Mouse (Mus musculus) hindbrain, embryonic 15.5 days (tissue): ENCODE measurements at regions not wholly inside any gene's neighbourhood (a gene's known extent, or its start where the extent isn't known, plus 50 kb on each side); places are given as distances from the start of the nearest gene placed in this dataset.
"Not testable (repeated sequence)": the region's sequence is repeated elsewhere in the genome, so short reads cannot be mapped to it uniquely, and the experiment has no call there.

Experiments
- ATAC-seq: fragments of 200-750 bp; cut with Nextera tagmentation; 2 replicates; pipeline ENCODE4 v1.8.0; 2017; ENCODE audit warnings: low read depth, moderate number of reproducible peaks, moderate TSS enrichment; ENCODE audit not compliant: low FRiP score
- H3K27ac ChIP-seq: fragments of 300-500 bp; sonication (generic); replicated peaks from 2 replicates; pipeline ENCODE4 v1.5.1; 2015; ENCODE audit warnings: mild to moderate bottlenecking, inconsistent platforms
- H3K27me3 ChIP-seq: fragments of 300-500 bp; sonication (generic); 2 replicates; pipeline ENCODE4 v1.6.1; 2015; ENCODE audit warnings: control low read depth, inconsistent platforms
- H3K36me3 ChIP-seq: fragments of 300-500 bp; sonication (generic); 2 replicates; pipeline ENCODE4 v1.6.1; 2015; ENCODE audit warnings: control low read depth, inconsistent platforms
- H3K4me1 ChIP-seq: fragments of 300-500 bp; sonication (generic); replicated peaks from 2 replicates; pipeline ENCODE4 v1.6.1; 2015; ENCODE audit warnings: control low read depth, inconsistent platforms
- H3K4me2 ChIP-seq: fragments of 300-500 bp; sonication (generic); 2 replicates; pipeline ENCODE4 v1.6.1; 2015; ENCODE audit warnings: moderate library complexity, mild to moderate bottlenecking, inconsistent platforms
- H3K4me3 ChIP-seq: fragments of 300-500 bp; sonication (generic); 2 replicates; pipeline ENCODE4 v1.5.1; 2015; ENCODE audit warnings: mild to moderate bottlenecking, inconsistent platforms
- H3K9ac ChIP-seq: fragments of 300-500 bp; sonication (generic); 2 replicates; pipeline ENCODE4 v1.6.1; 2015; ENCODE audit warnings: inconsistent platforms
- H3K9me3 ChIP-seq: fragments of 300-500 bp; sonication (generic); 2 replicates; pipeline ENCODE4 v1.6.1; 2016; ENCODE audit warnings: control low read depth, inconsistent platforms
- WGBS: fragments of 180-500 bp; shearing (Covaris S2); methylation state at CpG from one replicate; pipeline ENCODE4 v1.1.7; 2015; 5-methylcytosine and 5-hydroxymethylcytosine counted together

DNA sequence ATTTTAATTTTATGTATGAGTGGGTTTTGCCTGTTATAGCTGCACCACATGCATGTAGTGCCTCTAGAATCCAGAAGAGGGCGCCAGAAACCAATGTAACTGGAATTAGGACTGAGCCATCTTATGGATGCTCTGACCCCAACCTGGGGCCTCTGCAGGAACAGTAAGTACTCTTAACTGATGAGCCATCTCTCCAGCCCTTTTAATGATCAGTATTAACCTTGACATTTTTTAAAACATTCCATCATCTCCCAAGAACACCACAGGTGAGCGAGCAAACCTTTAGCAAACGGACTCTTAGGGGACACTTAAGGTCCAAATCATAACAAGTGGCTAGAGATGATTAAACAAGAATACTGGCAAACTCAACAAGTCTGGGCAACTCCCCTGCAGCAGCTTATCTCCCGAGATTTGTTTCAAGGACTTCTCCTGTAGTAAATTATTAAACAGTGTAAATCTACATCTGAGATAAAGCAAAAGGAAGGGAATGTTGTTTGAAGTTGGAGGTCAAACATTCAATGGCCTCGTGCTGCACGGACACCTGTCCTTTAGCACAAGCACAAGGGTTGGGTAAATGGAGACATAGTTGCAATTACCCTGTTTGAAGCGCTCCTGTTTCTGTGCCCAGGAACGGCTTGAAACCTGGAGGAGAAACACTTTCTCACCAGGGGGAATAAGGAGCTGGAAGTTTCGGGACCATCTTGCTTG, 75.9 kb upstream of the Cpsf6 start:
- 76% methylated on average over 9 of the region's 9 CpGs for WGBS
- Histone ChIP-seq H3K4me3 (no peak overlapping the region), H3K36me3 (no peaks in the 10 kb centered on the region), H3K9ac (no peak overlapping the region), H3K4me1 (peaks cover 5% of the 10 kb centered on the region; the same call in 1 of the 2 replicates), H3K27me3 (no peaks in the 10 kb centered on the region), H3K4me2 (no peak overlapping the region), H3K27ac (no peak overlapping the region), H3K9me3 (no peaks in the 10 kb centered on the region)
- ATAC-seq, result no peak

DNA sequence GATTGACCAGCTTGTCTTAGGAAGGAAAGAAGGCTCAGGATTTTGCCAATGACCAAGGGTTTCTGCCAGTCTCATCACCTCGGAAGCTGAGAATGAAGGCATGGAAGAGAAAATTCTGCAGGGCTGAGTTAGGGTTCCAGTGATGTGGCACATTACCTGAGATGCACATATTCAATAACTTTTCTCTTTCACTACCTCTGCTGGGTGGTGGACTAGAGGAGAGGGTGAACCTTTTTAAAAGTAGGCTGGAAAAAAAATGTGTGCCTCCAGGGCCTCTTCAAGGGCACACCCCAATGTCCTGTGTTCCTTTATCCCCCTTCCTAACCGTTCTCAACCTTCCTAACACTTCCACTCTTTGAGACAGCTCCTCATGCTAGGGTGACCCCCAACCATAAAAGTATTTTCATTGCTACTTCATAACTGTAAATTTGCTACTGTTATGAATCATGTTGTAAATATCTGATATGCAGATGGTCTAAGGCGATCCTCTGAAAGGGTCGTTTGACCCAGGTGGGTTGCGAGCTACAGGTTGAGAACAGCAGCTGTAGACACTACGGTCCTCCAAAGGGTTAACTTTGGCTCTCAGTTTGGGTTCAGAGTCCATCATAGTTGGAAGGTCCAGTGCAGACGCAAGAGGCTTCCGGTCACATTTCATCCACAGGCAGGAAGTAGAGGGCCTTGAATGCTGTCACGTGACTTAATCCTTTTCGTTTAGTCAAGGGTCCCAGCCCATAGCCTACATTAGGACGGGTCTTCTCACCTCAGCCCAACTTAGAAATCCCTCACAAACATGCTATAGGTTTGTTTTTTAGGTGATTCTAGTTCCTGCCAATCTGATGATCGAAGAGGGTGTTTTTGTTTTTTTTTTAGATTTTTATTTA, 75.1 kb upstream of the Cpsf6 start:
- Histone ChIP-seq H3K27me3 (no peaks in the 10 kb centered on the region), H3K36me3 (no peaks in the 10 kb centered on the region), H3K9ac (no peak overlapping the region), H3K4me2 (no peak overlapping the region), H3K27ac (no peak overlapping the region), H3K4me1 (peaks cover 5% of the 10 kb centered on the region; the same call in 1 of the 2 replicates), H3K4me3 (no peak overlapping the region), H3K9me3 (no peaks in the 10 kb centered on the region)
- no peak for ATAC-seq
- WGBS, result 75% methylated on average over 12 of the region's 12 CpGs

DNA sequence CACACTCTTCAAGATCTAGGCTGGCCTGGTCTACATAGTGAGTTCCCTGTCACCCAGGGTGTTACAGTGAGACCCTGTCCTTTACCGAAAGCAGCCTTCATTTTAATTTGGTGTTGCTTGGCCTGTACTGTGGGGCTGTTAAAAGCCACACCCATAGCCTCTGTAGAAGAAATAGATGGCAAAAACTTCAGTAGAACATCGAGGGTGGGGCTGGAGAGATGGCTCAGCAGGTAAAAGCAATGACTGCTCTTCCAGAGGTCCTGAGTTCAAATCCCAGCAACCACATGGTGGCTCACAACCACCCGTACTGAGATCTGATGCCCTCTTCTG, 74.3 kb upstream of the Cpsf6 start:
- ATAC-seq, result no peak
- H3K27me3 ChIP-seq, result no peaks in the 10 kb centered on the region
- no peaks in the 10 kb centered on the region for H3K36me3 ChIP-seq
- no peaks in the 10 kb centered on the region for H3K9me3 ChIP-seq
- H3K4me2 ChIP-seq, result no peak overlapping the region
- H3K27ac ChIP-seq, result no peak overlapping the region
- 91% methylated on average over 3 of the region's 3 CpGs for WGBS
- H3K4me1 ChIP-seq, result peaks cover 5% of the 10 kb centered on the region; the same call in 1 of the 2 replicates
- H3K4me3 ChIP-seq, result no peak overlapping the region
- no peak overlapping the region for H3K9ac ChIP-seq

DNA sequence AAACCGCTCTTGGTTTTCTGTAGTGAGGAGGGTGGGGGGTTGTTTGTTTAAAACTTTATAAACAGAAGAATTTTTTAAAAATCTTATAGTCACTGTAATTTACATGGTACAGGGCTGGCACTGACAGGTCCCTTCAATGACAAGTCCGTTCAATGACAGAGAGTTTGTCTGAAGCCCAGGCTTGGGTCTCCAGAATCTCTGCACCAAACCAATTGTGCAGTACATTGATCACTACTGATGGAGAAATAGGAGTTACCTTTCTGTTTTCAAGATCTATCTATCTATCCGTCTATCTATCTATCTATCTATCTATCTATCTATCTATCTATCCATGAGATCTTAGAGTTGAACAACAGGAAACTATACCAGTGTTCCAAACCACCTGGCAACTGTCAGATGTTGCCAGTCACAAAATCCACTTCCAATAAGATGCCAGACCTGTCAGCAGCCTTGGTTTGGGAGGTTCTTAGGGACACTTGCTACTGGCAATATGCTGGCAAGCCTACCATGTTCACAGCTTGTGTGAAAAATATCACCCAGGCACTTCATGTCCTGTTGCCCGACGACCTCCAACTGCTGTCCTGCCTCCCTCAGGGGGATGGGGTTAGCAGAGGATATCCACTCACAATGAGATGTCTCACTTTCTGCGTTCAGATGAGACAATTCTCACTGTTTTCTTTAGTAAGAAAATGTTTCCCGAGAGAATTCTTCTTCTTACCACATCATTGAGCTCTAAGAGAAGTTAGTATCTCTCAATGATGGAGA, 73.8 kb upstream of the Cpsf6 start:
- Histone ChIP-seq H3K4me1 (peaks cover 5% of the 10 kb centered on the region; the same call in 1 of the 2 replicates), H3K27ac (no peak overlapping the region), H3K4me2 (no peak overlapping the region), H3K4me3 (no peak overlapping the region), H3K9me3 (no peaks in the 10 kb centered on the region), H3K27me3 (no peaks in the 10 kb centered on the region), H3K9ac (no peak overlapping the region), H3K36me3 (no peaks in the 10 kb centered on the region)
- 89% methylated on average over 7 of the region's 7 CpGs for WGBS
- ATAC-seq, result no peak

DNA sequence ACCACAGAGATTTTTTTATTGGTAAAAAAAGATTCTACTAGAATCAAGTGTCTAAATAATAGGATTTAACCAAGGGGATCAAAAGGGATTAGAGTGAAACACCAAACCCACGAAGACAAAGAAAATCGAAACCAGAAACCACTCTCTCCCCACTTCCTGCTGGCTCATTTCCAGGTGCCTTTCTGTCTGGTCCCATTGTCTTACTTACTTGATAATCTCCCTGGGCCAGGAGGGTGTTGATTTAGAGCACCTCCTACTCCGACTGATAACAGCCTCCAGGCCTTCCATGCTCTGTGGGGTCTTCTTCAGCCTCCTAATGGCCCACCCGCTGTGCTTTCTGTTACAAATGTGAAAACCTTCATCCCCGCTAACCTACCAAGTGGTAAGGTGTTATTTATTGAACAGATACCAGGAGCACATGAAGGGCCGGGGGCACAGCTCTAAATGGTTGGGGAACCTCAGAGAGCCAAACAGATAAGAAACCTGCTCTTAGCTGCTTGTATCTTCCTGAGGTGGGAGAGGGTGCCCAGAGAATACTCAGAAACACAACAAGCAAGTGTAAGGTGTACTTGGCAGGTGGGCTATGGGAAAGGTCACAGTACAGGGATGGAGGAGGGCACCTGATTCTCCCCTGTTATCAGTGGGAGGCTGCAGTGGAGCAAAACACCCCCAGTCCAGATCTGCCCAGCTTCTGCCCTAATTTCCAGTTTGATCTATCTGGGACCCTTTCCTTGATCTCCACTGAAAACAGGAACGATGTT, 72.6 kb upstream of the Cpsf6 start:
- Histone ChIP-seq H3K27ac (no peak overlapping the region), H3K4me3 (no peak overlapping the region), H3K4me2 (no peak overlapping the region), H3K9me3 (no peaks in the 10 kb centered on the region), H3K4me1 (peaks cover 2% of the 10 kb centered on the region; the same call in 1 of the 2 replicates), H3K36me3 (no peaks in the 10 kb centered on the region), H3K9ac (no peak overlapping the region), H3K27me3 (no peaks in the 10 kb centered on the region)
- ATAC-seq, result no peak
- 50% methylated on average over 7 of the region's 7 CpGs for WGBS

DNA sequence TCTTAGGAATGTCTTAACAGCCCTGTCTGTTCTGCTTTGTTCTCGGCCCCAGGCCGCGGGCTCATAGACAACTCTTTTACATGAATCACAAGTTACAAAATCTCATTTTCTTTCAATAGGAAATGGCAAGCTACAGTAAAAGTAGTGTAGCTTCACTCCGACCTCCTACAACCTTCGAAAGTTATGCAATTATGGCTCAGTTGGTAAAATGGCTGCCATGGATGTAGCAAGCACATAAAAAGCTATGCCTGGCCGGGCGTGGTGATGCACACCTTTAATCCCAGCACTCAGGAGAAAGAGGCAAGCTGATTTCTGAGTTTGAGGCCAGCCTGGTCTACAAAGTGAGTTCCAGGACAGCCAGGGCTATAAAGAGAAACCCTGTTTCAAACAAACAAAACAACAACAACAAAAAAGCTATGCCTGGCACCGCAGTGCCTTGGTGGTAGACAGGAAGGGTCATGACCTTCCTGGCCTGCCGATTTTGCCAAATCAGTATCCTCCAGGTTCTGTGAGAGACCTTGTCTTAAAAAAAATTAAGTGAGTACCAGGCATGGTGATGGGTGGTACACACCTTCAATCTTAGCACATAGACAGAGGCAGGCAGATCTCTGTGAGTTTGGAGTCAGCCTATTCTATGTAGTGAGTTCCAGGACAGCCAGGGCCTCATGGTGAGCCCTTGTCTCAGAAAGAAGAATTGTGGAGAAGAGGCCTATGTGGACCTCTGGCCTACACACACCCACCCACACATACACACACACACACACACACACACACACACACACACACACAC, 71.8 kb upstream of the Cpsf6 start:
- no peak overlapping the region for H3K27ac ChIP-seq
- H3K9me3 ChIP-seq, result no peaks in the 10 kb centered on the region
- no peaks in the 10 kb centered on the region for H3K27me3 ChIP-seq
- no peaks in the 10 kb centered on the region for H3K36me3 ChIP-seq
- no peak overlapping the region for H3K4me3 ChIP-seq
- H3K4me2 ChIP-seq, result no peak overlapping the region
- H3K9ac ChIP-seq, result no peak overlapping the region
- H3K4me1 ChIP-seq, result no peaks in the 10 kb centered on the region
- no peak for ATAC-seq
- 92% methylated on average over 9 of the region's 9 CpGs for WGBS

DNA sequence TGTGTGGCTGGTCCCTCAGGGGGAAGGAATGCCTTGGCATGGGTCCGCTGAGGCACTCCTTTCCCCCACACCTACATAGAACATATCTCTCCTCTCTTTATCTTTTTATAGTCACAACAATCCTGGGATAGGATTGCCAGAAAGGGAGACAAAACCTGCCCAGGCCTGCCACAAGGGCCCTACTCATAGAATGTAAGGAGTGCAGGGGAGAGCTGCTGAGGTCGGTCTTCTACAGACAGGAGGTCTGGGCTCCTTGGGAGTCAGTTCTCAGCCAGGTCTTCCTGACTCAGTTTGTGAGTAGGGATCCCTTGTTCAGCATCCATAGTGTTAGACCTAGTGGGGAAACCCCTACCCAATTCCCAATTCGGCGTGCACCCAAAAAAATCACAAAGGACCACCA, 70.8 kb upstream of the Cpsf6 start:
- no peak for ATAC-seq
- no peaks in the 10 kb centered on the region for H3K27me3 ChIP-seq
- no peaks in the 10 kb centered on the region for H3K4me1 ChIP-seq
- H3K36me3 ChIP-seq, result no peaks in the 10 kb centered on the region
- no peak overlapping the region for H3K27ac ChIP-seq
- H3K4me3 ChIP-seq, result no peak overlapping the region
- no peak overlapping the region for H3K9ac ChIP-seq
- no peak overlapping the region for H3K4me2 ChIP-seq
- WGBS, result 97% methylated on average over 4 of the region's 4 CpGs
- no peaks in the 10 kb centered on the region for H3K9me3 ChIP-seq

DNA sequence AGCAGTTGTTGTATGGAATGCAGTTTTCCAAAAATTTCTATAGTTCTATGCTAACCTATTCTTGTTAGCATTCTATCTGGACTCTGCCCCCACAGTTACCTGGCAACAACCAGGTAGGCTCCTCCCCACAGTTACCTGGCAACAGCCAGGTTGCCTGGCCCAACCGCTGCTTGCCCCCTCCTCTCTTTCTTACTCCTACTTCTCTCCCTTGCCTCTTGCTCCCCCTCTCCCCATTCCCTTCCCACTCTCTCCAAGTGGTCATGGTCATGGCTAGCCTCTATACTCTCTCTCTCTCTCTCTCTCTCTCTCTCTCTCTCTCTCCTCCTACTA, 70.4 kb upstream of the Cpsf6 start:
- H3K9me3 ChIP-seq, result no peaks in the 10 kb centered on the region
- H3K36me3 ChIP-seq, result no peaks in the 10 kb centered on the region
- H3K4me3 ChIP-seq, result no peak overlapping the region
- no peak overlapping the region for H3K9ac ChIP-seq
- no peak overlapping the region for H3K27ac ChIP-seq
- no peaks in the 10 kb centered on the region for H3K27me3 ChIP-seq
- H3K4me1 ChIP-seq, result no peaks in the 10 kb centered on the region
- no peak for ATAC-seq
- no peak overlapping the region for H3K4me2 ChIP-seq
- 71% methylated on average over 1 of the region's 1 CpGs for WGBS

DNA sequence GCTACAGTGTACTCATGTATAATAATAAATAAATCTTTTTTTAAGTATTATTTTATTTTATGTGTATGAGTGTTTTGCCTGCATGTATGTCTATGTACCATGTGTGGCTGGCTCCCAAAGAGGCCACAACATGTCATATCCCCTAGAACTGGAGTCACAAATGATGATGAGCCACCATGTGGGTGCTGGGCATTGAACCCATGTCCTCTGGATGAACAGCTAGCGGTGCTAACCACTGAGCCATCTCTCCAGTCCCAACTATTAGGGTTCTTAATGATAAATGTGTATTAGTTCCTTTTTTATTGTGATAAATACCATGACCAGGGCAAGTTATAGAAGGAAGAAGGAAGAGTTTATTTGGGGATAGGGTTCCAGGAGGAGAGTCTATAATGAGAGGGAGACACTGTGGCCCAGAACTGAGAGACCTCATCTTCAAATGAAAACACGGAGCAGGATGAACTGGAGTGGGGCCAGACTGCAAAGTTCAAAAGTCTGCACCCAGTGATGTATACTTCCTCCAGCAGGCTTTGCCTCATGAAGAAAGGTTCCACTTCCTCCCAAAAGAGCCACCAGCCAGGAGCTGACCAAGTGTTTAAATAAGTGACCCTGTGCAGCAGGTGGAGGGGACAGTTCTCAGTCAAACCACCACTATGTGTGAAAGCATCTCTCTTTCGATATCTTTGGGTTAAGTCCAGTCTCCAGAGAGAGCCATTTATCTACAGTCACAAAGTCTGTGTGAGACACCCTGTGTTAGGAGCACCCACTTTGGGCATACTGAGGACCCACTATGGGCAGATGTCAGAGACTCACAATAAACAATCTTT, 69.8 kb upstream of the Cpsf6 start:
- H3K27ac ChIP-seq, result no peak overlapping the region
- H3K27me3 ChIP-seq, result no peaks in the 10 kb centered on the region
- no peaks in the 10 kb centered on the region for H3K36me3 ChIP-seq
- H3K4me1 ChIP-seq, result no peaks in the 10 kb centered on the region
- no peak overlapping the region for H3K4me3 ChIP-seq
- no peak overlapping the region for H3K9ac ChIP-seq
- 92% methylated on average over 3 of the region's 3 CpGs for WGBS
- no peak for ATAC-seq
- no peaks in the 10 kb centered on the region for H3K9me3 ChIP-seq
- no peak overlapping the region for H3K4me2 ChIP-seq

DNA sequence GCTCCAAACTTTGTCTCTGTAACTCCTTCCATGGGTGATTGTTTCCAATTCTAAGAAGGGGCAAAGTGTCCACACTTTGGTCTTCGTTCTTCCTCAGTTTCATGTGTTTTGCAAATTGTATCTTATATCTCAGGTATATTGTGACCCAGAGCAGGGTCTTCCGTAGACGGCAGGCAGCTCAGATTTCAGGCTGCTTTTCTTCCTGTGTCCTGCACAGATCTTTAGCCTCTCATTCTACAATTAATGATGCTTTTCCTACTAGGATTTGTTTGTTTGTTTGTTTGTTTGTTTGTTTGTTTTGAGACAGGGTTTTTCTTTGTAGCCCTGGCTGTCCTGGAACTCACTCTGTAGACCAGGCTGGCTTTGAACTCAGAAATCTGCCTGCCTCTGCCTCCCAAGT, 69.0 kb upstream of the Cpsf6 start:
- not testable (repeated sequence) for H3K36me3 ChIP-seq, H3K27ac ChIP-seq, H3K9ac ChIP-seq, H3K27me3 ChIP-seq, H3K4me2 ChIP-seq, H3K4me3 ChIP-seq, H3K4me1 ChIP-seq, H3K9me3 ChIP-seq, ATAC-seq
- 91% methylated on average over 3 of the region's 3 CpGs for WGBS
